Mouse (Mus musculus) spleen, postnatal 4 days (tissue): ENCODE data around the gene Cysltr2.

ENCODE experiments used
- DNase-seq, 2 experiments: peaks; one replicate each; pipeline ENCODE4 v3.0.0; 2022; ENCODE audit warnings: low spot score in 2 of 2

Gene Cysltr2

DNA sequence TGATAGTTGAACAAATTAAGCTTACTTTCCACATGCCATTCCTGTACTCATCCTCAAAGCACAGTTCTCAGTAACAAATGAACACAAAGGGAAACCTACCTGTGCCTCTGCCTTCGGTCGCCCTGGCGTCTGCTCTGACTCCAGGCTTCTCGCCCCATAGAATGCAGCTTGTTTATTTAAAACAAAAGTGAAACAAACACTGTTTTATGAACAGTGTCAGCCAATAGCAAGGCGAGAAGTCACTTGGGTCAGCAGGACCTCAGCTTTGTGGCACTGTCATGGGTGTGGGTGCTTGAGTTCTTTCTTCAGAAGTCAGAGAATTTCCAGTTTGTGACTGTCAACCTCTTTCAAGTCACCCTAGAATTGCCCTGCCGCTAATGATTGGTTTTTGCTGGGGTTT lies at the start of gene Cysltr2:
Gene Cysltr2 (minus strand): TSS at position 178 of the 400 bp plus-strand sequence.
- no peak for DNase-seq

DNA sequence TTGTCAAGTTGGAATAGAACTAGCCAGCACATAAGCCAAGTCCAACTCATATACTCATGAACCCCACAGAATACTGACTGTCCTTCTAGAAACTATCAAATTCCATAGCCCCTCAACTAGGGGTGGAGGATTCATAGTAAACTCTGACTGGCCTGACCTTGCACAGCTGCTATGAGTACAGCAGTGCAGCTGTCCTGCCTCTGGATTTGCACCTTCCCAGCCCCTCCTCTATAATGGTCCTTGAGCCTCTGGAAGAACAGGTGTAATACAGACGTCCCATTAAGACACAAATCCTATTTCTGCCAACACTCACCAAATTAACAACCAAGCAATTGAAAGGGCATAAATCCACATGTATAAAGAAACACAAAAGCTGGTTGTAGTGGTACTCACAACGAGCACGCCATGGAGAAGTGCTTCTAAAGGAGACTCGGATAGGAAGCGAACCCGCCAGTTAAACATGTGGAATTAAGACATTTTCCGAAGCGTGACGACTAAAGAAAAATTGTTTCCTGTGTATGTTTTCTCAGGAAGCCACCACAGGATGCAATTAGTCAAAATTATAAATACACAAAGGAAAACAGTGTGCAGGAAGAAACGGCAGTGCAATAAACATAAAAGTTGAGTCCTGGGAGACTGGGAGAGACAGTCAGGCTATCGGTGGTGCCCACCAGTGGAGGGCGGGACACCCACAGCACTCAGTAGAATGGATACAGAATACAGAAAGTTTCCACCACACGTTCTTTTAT lies 46.1 kb upstream of the Cysltr2 start:
- no peak for DNase-seq

DNA sequence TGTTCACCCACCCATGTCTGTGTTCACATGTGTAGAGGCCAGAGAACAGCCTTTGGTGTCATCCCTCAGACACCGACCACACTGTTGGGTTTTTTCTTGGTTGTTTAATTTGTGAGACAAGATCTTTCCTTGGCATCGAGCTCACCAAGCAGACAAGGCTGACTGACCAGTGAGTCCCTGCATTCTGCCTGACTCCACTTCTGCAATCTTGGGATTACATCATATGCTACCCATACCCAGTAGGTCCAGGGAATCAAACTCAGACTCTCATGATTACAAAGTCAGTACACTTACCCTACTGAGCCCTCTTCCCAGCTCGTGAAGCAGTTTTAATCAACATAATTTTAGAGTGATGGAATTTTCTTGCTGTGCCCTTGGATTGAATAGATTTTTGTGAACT lies 44.0 kb upstream of the Cysltr2 start:
- no peak for DNase-seq

DNA sequence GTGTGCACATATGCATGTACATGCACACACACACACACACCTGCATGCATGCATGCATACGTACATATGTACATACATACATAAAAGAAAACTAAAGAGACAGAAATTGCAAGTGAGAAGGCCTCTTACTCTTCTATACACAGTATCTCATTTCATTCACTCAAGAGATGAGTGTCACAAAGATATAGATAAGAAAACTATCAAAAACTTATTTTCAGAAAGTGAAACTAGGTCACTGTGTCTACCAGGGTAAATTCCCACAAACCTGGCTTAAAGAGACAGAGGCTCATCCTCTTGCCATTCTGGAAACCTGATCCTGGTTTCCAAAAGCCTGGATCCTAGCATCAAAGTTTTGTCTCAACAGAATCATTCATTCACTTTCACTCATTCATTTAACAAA lies 39.3 kb upstream of the Cysltr2 start:
- no peak for DNase-seq

DNA sequence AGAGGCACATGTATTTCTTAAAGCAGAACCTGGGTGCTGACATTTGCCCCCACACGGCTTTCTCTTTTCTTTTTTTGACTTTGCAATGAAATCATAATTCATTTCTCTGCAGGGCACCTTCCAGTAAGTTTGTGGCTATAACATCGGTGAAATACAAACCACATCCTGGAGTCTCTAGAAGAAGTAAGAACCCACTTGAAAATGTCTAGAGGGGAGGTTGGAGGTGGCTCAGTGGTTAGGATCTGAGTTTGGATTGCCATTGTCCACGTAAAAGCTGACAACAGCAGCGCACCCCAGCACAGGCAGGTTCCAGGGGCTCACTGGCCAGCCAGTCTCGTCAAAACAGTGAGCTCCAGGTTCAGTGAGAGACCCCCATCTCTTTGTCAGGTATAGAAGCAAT lies 38.8 kb upstream of the Cysltr2 start:
- DNase-seq: no peak

DNA sequence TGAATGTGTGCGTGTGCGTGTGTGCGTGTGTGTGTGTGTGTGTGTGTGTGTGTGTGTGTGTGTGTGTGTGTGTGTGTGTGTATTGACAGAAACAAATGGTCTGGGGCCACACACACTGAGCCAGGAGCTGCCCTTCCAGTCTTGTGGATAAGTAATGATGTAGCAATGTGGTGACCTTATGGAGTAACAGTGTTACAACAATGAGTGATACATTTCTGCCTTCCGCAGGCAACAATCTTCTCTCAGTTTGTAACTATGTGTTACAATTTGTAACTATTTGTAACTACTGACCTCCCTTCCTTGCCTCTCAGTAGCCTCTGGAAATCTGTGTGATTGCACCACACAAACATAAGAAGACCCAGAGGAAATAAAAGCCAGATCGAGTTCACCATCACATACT lies 38.3 kb upstream of the Cysltr2 start:
- DNase-seq: no peak

DNA sequence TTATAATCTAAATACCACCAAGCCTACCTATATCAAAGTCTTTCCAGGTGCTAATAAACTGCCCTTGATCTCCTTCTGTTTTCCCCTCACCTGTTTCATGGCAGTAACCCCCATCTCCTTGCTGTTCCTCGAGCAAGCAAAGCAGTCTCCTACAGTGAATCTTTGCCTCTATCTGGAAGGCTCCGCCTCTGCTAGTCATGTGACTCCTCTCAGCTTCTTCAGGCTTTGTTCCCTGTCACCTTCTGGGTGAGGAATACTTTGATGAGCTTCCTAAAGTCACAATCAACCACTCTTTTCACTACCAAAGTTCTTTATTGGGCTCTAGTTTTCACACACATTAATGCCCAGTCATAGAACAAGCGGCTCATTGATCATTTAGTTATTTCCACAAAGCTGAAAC lies 37.5 kb upstream of the Cysltr2 start:
- DNase-seq: no peak

DNA sequence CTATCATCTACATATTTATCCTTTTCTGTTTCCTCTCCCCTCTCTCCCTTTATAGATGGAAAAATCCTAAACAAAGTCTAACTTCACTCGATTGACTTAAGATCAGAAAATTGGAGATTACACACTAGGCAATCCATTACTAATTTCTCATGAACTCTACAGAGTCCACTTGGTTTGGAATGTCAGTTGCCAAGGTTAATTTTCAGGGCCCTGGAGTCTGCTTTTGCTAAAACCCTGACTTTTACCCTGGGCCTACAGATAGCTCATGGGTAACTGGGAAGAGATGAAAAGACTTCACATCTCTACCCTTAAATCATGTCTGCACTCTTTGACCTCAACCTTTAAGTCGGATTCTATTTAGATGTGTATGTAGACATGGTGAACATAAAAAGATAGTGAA lies 34.6 kb upstream of the Cysltr2 start:
- no peak for DNase-seq

DNA sequence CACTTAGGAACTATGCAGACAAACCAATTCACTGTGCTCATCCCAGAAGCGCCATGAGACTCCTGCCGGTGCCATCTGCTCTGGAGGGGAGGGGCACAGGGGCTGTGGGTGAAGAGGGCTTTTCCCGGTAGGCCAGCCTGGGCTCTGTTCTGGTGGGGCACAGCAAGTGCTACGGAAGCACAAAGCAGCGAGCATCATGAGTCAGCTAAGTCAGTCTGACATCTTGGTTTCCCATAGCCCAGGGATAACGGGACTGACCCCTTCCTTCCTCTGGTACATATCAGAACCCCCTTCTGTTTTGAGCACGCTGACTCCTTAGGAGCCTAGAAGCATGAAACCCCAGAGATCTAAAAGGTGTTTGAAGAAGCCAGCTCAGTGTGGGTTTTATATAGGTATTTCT lies 15.5 kb upstream of the Cysltr2 start:
- DNase-seq: no peak

DNA sequence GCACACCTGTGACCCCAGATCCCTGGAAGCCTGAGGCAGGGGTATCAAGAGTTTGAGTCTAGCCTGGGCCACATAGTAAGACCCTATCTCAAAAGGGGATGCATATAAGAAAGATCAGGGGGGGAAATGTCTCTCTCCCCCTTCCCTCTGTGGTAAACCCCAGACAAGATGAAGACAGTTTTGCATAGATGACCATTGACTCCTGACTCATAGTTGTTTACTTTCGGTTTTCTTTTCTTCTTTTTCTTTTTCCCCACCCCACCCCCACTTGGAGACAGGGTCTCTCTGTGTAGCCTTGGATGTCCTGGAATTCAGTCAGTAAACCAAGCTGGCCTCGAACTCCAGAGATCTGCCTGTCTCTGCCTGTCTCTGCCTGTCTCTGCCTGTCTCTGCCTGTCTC lies 9.8 kb upstream of the Cysltr2 start:
- no peak for DNase-seq

DNA sequence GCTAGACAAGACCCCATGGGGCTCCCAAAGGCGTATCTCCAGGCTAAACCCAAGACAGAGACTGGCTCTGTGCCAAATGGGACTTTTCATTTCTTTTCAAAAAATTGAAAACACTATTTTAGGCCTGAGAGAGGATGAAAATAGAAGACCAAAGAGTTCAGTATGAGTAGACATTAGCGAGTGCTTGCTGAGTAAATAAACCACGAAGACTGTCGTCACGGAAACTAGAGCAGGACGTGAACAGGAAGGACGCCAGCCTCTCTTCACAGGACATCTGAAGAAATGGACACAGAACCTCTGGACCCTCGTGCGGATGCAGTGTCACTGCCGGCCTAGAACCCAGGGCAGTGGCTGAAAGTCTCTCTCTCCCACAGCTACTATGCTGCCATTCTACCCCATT lies 8.8 kb upstream of the Cysltr2 start:
- no peak for DNase-seq

DNA sequence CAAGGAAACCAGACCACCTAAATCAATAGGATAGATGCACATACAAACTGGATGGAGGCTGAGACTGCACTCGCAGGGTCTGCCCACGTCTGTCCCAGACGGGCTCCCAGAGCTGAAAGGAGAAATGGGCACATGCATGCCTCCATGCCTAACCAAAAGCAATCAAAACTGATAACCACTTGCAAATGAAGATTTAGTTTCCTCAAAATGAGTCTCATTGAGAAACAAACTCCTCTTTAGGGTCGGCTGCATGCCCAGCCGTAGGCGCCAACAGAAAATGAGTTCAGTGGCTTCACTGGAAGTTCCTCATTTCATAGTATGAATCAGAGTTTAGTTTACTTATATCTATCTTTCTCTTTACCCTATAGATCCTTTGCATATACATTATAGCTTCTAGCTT lies 7.9 kb upstream of the Cysltr2 start:
- no peak for DNase-seq

DNA sequence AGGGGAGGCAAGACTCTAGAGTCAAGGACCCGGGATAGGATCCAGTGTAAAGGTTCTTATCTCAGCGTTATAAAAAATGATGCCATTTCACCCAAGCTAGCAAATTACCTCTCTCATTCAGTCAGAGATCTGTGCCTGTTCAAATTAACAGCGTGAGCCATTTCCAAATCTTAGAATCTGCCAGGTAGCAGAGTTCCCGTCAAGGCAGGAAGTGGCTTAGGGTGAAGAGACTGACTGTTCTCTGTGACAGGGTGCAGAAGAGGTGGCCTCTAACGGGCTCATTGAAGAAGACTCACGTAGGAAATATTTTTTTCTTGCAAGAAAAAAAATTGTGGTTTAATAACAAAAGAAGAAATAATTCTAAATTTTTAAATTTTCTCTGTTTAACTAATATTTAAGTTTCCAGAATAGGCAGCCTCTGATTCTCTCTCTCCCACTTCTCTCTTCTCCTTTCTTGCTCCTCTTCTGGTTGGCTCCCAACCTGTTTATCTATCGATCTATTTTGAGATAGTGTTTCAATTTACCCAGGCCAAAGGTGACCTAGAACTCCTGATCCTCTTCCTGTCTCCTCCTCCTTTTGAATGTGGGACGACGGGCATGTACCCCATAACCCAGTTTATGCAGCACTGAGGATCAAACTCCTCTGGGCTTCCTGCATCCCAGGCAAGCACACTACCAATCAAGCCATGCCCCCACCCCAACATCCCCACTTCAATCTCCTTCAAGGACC lies 3.5 kb downstream of the Cysltr2 start:
- no peak for DNase-seq

DNA sequence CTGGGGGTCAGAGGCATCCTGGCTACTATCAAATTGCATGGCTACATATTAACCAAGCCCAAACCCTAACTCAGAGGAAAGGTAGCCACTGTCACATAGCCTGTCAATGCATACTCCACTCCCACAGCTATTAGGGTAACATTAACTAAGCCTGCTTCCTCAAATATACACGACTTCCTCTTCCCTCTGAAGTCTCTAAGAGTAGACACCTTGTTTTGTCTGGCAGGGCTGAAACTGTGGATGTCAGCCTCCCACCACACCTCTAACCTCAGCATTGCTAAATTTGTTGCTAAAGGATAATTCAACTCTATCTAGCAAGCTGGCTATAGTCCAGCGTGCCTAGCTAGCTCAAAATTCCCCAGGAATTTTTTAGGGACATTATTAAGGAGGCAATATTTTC lies 7.2 kb downstream of the Cysltr2 start:
- no peak for DNase-seq

DNA sequence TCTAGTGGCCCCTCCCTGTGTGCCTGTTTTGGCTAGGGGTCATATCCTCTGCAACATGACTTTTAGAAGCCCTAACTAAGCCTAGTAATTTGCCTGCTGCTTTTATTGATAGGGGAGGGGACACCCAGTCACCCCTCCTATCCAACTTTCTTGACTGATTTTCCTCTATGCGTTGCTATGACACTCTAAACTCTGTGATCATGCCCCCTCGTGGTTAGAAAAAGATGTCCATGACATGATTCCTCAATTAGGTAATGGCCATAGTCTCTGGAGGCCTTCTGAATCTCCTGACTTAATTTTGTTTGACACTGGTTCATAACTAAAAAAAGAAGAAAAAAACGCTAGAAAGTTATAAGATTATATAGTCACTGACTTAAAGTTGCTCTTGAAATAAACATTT lies 15.6 kb downstream of the Cysltr2 start:
- no peak for DNase-seq

DNA sequence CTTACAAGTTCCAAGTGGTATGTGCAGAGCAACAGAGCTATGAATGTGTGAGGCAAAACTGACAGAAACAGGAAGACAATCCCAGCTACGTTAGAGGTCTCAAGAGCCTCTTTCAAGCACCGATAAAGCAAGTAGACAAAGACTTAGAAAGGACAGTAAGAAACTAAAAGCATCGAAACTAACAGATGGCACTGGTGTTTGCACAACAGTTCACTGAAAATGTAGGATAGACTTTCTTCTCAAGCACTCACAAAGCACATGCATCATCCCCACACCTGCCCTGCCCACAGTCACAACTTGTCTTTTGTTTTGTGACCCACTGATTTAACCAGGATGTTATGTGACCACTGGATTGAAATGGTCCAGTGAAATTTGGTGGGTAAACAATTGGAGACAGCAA lies 17.7 kb downstream of the Cysltr2 start:
- no peak for DNase-seq

DNA sequence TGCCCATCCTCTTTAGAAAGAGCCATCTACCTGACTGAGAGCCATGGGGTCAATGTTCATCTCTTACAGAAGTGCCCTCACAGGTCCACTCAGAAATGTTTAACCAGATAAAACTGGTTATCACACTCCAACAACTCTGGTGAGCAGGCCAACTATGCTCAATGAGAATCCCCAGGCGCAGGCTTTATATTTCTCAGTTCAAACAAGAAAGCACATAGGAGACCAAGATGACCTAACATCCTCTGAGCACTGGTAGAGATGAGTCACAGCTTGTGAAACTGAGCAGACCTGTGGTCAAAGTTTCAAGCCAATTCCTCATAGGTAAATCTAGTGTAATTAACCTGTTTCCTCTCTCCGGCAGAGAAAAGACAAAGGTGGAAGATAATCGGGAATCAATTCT lies 31.6 kb downstream of the Cysltr2 start:
- no peak for DNase-seq

DNA sequence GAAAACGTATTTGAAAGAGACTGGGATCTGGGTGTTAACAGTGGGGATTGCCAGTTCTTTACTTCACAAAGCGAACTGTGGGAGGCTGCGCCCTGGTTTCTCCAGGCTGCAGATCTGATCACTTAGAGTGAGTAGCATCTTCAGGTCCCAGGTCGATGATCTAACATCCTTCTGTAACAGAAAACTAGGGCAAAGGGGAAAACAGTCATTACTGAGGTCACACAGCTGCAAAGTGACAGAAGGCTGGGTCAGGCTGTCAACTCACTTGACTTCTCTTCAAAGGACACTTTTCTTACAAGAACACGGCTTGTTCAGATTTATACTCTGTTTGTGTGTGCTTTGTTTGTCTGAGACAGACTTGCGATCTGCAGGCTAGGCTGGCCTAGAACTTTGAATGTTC lies 33.5 kb downstream of the Cysltr2 start:
- DNase-seq: no peak

DNA sequence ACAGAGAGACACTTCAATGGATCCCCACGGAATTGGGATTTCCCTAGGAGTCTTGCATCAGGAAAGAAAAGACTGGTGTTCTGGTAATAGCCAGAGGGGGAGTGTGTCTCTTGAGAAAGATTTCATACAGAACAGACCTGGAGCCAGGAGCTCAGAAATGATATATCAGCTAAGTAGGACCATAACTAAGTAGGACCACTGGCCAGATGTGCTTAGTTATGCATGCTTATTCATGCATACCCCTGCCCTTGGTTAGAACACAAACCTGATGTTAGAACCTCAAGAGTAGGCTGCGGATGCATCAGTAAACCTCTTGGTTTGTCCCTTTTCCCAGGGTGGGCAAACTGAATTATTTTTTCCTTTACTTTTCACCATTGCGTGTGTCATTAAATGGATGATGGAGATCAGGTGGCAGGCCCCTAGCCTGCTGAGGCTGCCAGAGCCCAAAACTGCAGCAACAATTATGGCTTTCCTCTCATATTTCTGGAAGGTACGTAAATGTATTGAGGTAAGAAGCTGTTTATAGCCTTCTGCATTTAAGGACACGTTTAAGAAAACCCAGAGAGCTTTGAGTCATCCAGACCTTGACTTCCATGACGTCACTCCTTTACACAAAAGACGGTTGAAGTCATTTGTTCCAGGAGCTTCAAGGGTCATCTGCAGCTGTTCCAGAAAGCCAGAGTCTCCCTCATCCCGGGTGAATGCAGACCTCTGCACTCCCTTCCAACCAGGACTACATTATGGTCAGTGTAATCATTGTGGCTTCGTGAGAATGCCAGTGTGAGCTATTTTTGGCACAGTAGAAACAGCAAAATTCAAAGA lies 35.0 kb downstream of the Cysltr2 start:
- no peak for DNase-seq

DNA sequence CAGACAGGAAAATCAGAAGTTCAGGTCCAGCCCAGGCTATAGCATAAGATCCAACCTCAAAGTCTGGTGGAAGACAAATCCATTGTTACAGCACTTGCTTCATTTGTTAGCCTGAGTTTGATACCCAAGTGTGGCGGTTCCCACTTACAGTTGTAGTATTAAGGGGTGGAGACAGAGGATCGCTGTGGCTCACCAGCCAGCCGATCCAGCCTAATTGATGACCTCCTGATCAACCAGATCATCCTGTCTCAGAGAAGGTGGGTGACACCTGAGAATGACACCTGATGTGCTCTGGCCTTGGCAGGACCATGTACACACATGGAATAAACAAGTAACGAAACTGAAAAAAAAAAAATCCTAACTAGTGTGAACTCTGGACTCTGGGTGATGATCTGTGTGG lies 47.1 kb downstream of the Cysltr2 start:
- DNase-seq: no peak

DNA sequence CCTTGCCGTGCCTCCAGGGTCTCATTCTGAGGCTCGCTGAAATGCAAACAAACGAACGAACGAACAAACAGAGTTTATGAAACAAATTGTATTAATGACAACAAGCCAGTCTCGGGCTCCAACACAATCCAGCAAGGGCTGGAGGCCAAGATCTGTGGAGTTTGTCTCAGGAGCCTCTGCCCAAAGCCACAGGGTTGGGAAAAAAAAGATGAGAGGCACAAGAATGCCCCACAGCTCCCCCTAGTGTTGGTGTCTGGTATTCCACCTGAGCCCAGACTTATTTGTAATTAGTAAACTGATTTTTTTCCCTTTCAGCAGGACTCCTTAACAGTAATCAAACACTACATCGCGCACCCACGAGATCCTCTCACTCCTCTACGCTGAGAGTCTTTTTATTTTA lies 48.6 kb downstream of the Cysltr2 start:
- DNase-seq: peak; percentile 29 to 79

DNA sequence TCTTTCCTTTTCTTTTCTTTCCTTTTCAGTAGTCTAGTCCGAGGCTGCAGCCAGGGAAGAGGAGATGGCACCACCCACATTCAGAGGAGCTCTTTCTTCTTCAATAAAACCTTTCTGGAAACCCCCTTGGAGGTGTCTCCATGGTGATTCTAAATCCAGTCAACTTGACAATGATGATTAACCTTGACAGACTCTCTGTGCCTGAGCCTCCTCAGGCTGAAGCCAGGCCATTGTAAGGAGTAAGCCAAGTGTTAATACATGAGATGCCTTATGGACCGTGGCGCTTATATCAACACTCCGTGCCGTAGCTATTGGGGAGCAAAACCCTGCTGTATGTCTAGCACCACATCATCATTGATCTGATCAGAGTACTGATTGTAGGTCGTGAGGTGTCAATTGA lies 50.8 kb downstream of the Cysltr2 start:
- DNase-seq: no peak

DNA sequence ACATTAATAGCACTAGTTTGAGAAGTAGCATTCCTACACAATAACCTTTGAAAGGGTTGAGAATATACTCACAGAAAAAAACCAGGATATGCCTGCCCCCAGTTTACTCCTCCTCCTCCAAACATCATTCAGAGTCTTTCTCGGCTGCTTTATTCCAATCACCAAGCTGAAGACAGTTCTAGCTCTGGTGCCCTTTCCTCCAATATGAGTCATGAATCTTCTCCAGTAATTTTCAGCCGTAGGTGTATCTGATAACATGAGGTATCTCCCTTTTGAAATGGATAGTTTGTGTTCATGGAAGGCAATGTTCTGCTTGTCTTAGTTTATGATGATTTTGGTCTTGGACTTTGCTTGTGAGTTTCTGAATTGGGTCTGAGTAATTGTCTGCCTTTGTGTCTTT lies 62.9 kb downstream of the Cysltr2 start:
- DNase-seq: peak in 1 of 2 experiments; percentile 5
